ENCODE assay signal across 14 mouse cellular contexts in the genomic region with DNA sequence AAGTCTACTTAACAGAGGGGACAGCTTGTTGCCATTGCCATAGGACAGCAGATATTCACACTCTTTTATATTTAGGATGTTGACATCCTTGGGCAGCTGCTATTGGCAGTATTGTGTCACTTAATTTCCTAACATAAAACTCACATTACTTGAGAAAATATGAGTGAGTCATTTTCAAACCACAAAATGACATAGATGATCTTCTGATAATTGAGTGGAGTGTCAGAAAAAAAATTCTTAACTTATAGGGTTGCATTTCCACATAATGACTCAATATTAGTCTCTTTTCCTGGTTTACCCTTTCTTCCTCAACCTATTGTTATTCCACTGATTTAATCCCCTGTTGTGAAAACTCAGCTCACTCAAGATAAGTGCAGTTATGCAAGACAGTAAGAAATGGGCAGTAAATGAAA.
"Had no signal": no experiment of that assay in that cellular context is flagged by ENCODE, and none has a peak within 500 bp of the region (broad histone marks: within the 10 kb centered on the region; RNA-seq: fewer than 3 reads in every experiment).

No protein-coding gene starts in this region.

- H3K27ac ChIP-seq: kidney, postnatal 0 days; limb, embryonic 15.5 days; liver, embryonic 12.5 days; midbrain, embryonic 12.5 days; stomach, postnatal 0 days had no signal

- H3K4me1 ChIP-seq: limb, embryonic 15.5 days; liver, embryonic 12.5 days; midbrain, embryonic 12.5 days had no signal

- H3K36me3 ChIP-seq: limb, embryonic 15.5 days; liver, embryonic 12.5 days; midbrain, embryonic 12.5 days had no signal

- H3K4me2 ChIP-seq: limb, embryonic 15.5 days; liver, embryonic 12.5 days; lung, embryonic 14.5 days; midbrain, embryonic 12.5 days had no signal

- H3K27me3 ChIP-seq: limb, embryonic 15.5 days; liver, embryonic 12.5 days; midbrain, embryonic 12.5 days had no signal

- H3K9me3 ChIP-seq: limb, embryonic 15.5 days; liver, embryonic 12.5 days; midbrain, embryonic 12.5 days had no signal

- H3K9ac ChIP-seq: limb, embryonic 15.5 days; liver, embryonic 12.5 days; lung, embryonic 14.5 days; midbrain, embryonic 12.5 days had no signal

- DNase-seq: kidney, adult 9 months; kidney, postnatal 36 days; layer of hippocampus, adult 9-11 months; layer of hippocampus, postnatal 36 days; lung, embryonic 14.5 days; lung, postnatal 4 days; right cerebral cortex, postnatal 25 days; thymus, postnatal 4 days had no signal

- ATAC-seq: liver, embryonic 12.5 days; midbrain, embryonic 16.5 days had no signal

- H3K4me3 ChIP-seq: limb, embryonic 15.5 days; liver, embryonic 12.5 days; midbrain, embryonic 12.5 days had no signal
